ENCODE assay signal across 27 mouse cellular contexts in the genomic region with DNA sequence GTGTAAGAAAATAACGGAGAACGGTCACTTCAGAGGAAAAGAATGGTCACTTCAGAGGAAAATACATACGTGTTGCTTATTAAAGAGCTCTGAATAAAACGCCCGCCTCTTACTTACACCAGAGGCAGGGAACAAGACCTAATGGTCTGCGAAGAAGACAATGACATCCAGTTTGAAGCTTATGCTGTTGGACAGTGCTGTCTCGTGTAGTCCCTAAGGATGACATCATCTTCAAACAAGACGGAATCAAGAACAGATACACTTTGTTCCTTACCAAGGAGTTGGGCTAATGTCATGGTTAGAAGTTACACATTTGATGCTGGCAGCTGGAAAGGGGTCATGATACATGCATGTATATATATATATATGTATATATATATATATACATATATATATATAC.
"Had no signal": no experiment of that assay in that cellular context is flagged by ENCODE, and none has a peak within 500 bp of the region (broad histone marks: within the 10 kb centered on the region; RNA-seq: fewer than 3 reads in every experiment).

No protein-coding gene starts in this region.

- H3K9ac ChIP-seq: embryonic facial prominence, embryonic 12.5 days; embryonic facial prominence, embryonic 13.5 days; embryonic facial prominence, embryonic 15.5 days; forebrain, embryonic 12.5 days; forebrain, embryonic 13.5 days; forebrain, embryonic 15.5 days; forebrain, postnatal 0 days had no signal

- H3K4me3 ChIP-seq: embryonic facial prominence, embryonic 10.5 days; embryonic facial prominence, embryonic 12.5 days; embryonic facial prominence, embryonic 13.5 days; embryonic facial prominence, embryonic 15.5 days; erythroblast, embryonic 14.5 days; forebrain, embryonic 10.5 days; forebrain, embryonic 12.5 days; forebrain, embryonic 13.5 days; forebrain, embryonic 15.5 days; gastrocnemius, adult 2 months; heart, adult 2 months had no signal

- H3K9me3 ChIP-seq: embryonic facial prominence, embryonic 10.5 days; embryonic facial prominence, embryonic 12.5 days; embryonic facial prominence, embryonic 13.5 days; embryonic facial prominence, embryonic 15.5 days; forebrain, embryonic 10.5 days; forebrain, embryonic 12.5 days; forebrain, embryonic 13.5 days; forebrain, embryonic 15.5 days had no signal

- DNase-seq: cerebellum, adult 8-10 months; cerebellum, adult 9-10 months; cerebellum, adult 9-11 months; cerebellum, postnatal 10 days; cerebellum, postnatal 14 days; cerebellum, postnatal 25 days; cerebellum, postnatal 36 days; embryo, embryonic 11 days; forebrain, postnatal 0 days; gastrocnemius, adult 2 months; gastrocnemius, postnatal 10 days; gastrocnemius, postnatal 14 days; gastrocnemius, postnatal 25 days; gastrocnemius, postnatal 36 days; heart, adult 18-20 months; heart, adult 2 months had no signal

- H3K4me1 ChIP-seq: embryonic facial prominence, embryonic 10.5 days; embryonic facial prominence, embryonic 12.5 days; embryonic facial prominence, embryonic 13.5 days; embryonic facial prominence, embryonic 15.5 days; forebrain, embryonic 12.5 days; forebrain, embryonic 15.5 days had no signal

- ATAC-seq: forebrain, embryonic 13.5 days; forebrain, embryonic 14.5 days; forebrain, embryonic 15.5 days; forebrain, embryonic 16.5 days; forebrain, postnatal 0 days had no signal

- H3K27me3 ChIP-seq: embryonic facial prominence, embryonic 12.5 days; embryonic facial prominence, embryonic 13.5 days; embryonic facial prominence, embryonic 15.5 days; forebrain, embryonic 12.5 days; forebrain, embryonic 13.5 days; forebrain, embryonic 15.5 days had no signal

- H3K4me2 ChIP-seq: embryonic facial prominence, embryonic 12.5 days; embryonic facial prominence, embryonic 13.5 days; embryonic facial prominence, embryonic 15.5 days; forebrain, embryonic 12.5 days; forebrain, embryonic 13.5 days; forebrain, embryonic 15.5 days had no signal

- H3K27ac ChIP-seq: embryonic facial prominence, embryonic 10.5 days; embryonic facial prominence, embryonic 12.5 days; embryonic facial prominence, embryonic 13.5 days; embryonic facial prominence, embryonic 15.5 days; forebrain, embryonic 10.5 days; forebrain, embryonic 12.5 days; forebrain, embryonic 13.5 days; forebrain, embryonic 15.5 days; gastrocnemius, adult 2 months; heart, adult 2 months had no signal

- H3K36me3 ChIP-seq: embryonic facial prominence, embryonic 10.5 days; embryonic facial prominence, embryonic 12.5 days; embryonic facial prominence, embryonic 13.5 days; embryonic facial prominence, embryonic 15.5 days; forebrain, embryonic 10.5 days; forebrain, embryonic 12.5 days; forebrain, embryonic 15.5 days had no signal
